Mouse (Mus musculus) small intestine, adult 2 months (tissue): Measurements from ENCODE around the gene Lemd1. TPM values are rescaled to one million over a fixed set of nuclear protein-coding genes. Genes with fewer than 3 reads are reported as not detected.

Source experiments
- H3K27ac ChIP-seq: fragments of 200-500 bp; 2 replicates; pipeline ENCODE4 v1.5.1; 2012; ENCODE audit warnings: low read depth, low read length, control low read depth, inconsistent platforms; ENCODE audit not compliant: insufficient read depth
- H3K27me3 ChIP-seq: fragments of 200-500 bp; 2 replicates; pipeline ENCODE4 v1.6.1; 2012; ENCODE audit warnings: mild to moderate bottlenecking, moderate library complexity, low read length, inconsistent platforms; ENCODE audit not compliant: control insufficient read depth, insufficient read depth
- H3K36me3 ChIP-seq: fragments of 200-500 bp; 2 replicates; pipeline ENCODE4 v1.6.1; 2012; ENCODE audit warnings: mild to moderate bottlenecking, low read length, control low read depth, inconsistent platforms; ENCODE audit not compliant: control insufficient read depth, insufficient read depth
- H3K4me1 ChIP-seq: fragments of 200-500 bp; 2 replicates; pipeline ENCODE4 v1.6.1; 2012; ENCODE audit warnings: low read length, inconsistent platforms, mixed read lengths; ENCODE audit not compliant: control insufficient read depth, insufficient read depth, insufficient read length
- H3K4me3 ChIP-seq: fragments of 200-500 bp; 2 replicates; pipeline ENCODE4 v1.5.1; 2012; ENCODE audit warnings: low read depth, mild to moderate bottlenecking, control low read depth, inconsistent platforms, low read length, moderate library complexity
- CTCF ChIP-seq: fragments of 200-500 bp; IDR thresholded peaks from 2 replicates; pipeline ENCODE4 v1.5.1; 2012; ENCODE audit warnings: low read depth, mild to moderate bottlenecking, control low read depth, inconsistent platforms, low read length, moderate library complexity, mixed read lengths; ENCODE audit not compliant: insufficient replicate concordance, insufficient read length; ENCODE audit errors: extremely low read depth
- POLR2A ChIP-seq: fragments of 200-500 bp; IDR thresholded peaks from 2 replicates; pipeline ENCODE4 v1.6.1; 2012; ENCODE audit warnings: low read depth, mild to moderate bottlenecking, control low read depth, inconsistent platforms, low read length, moderate library complexity
- WGBS: fragments of 180-500 bp; shearing (Covaris S2); methylation state at CpG from one replicate; pipeline ENCODE4 v1.1.7; 2018; 5-methylcytosine and 5-hydroxymethylcytosine counted together
- polyA plus RNA-seq: library from polyadenylated mRNA; depleted of rRNA; stranded (reverse); fragments of >200 nt; gene quantifications from 2 replicates; pipeline ENCODE4 v1.2.3, GENCODE M21; 2012

Gene Lemd1
- polyA plus RNA-seq, 1 experiment: 0.09 TPM

DNA sequence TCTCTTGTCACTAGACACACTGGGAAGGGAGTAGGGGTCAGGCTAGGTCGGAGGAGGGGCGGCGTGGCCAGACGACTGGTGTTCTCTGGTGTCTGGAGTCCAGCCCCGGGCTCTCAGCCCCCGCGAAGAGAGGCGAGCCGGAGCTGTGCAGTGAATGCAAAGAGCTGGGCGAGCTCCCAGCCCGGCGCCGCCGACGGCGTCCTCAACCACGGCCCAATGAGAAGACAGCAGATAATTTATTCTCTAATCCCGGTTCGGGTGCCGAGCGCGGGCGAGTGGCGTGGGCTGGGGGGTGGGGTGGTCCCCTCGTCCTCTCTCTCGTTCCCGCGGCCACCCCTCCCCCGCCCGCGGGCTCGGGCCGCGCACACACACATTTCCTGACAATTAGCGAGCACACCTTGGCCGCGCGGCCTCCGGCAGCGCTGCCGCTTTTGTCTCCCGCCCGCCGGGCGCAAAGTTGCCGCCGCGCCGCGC lies 1.2 kb upstream of the Lemd1 start:
- Histone ChIP-seq H3K4me1 (no peaks in the 10 kb centered on the region), H3K27ac (no peak overlapping the region), H3K27me3 (peaks cover 58% of the 10 kb centered on the region), H3K36me3 (no peaks in the 10 kb centered on the region), H3K4me3 (peak overlapping the region; percentile 57)
- TF ChIP-seq POLR2A (no peak), CTCF (no peak)
- under 1% methylated on average over 50 of the region's 50 CpGs for WGBS

DNA sequence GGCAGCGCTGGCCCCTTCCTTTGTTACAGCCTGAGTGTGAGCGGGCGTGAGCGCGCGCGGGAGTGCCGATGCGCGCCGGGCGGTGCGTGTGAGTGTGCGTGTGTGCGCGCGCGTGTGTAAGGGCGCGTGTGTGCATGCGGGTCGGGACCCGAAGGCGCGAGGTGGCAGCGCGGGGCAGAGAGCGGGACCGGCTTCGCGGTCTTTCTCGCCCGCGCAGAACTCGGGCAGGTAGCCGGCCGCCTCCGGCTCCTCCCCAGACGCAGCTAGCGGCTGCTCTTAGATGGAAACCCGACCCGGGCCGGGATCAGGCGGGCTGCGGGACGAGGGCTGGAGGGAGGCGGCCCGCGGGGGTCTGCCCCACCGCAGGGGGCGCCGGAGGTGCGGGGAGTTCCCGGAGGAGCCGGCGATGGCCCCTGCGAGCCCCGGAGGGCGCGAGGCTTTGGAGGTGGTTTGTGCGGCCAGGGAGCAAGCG lies 574 bp upstream of the Lemd1 start:
- Histone ChIP-seq H3K27me3 (peaks cover 58% of the 10 kb centered on the region), H3K36me3 (no peaks in the 10 kb centered on the region), H3K4me3 (peak overlapping the region; percentile 59), H3K4me1 (no peaks in the 10 kb centered on the region), H3K27ac (no peak overlapping the region)
- under 1% methylated on average over 62 of the region's 62 CpGs for WGBS
- TF ChIP-seq POLR2A (no peak), CTCF (no peak)

DNA sequence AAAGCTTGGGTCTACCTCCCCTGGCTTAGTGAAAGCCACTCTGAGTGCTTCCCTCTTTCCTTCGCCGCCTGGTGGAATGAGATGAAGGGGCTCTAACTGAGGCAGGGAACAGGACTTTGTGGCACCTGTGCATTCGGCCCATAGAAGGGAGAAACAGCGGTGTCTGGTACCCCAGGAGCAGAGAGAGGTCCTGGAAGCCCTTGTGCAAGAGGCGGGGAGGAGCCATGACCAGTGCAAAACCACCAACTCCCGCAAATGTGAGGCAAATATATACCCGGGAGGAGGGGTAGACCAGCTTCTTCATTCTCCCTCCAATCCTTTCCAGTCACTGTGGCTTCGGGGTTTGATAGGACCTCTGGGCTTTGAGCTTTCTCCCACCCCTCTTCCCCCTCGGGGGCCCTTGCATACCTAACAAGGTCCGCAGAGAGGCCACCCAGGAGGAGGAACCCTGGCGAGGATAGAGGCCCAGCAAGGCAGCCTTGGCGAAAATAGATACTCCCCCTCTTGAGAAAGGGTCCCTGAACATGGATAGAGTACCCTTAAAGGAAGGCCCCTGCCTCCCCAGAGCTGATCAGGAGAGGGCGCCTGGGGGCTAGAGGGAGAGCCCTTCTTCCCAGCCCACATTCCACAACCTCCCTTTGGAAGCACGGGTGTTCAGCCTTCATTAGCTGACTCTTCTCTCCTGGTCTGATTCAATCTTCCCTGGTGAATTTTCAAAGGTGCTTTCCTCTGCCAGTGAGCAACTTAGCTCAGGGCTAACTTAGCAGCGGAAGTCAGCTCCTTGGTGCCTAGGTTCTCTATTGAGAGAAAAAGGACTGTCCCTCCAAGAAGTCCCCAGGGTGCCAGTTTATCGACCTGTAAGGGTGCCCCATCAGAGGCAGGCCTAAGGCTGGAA lies 802 bp downstream of the Lemd1 start:
- no peak for TF ChIP-seq POLR2A
- TF ChIP-seq CTCF: no peak
- Histone ChIP-seq H3K36me3 (no peaks in the 10 kb centered on the region), H3K27ac (no peak overlapping the region), H3K4me3 (no peak overlapping the region), H3K27me3 (peaks cover 58% of the 10 kb centered on the region), H3K4me1 (no peaks in the 10 kb centered on the region)
- WGBS: 18% methylated on average over 16 of the region's 16 CpGs

DNA sequence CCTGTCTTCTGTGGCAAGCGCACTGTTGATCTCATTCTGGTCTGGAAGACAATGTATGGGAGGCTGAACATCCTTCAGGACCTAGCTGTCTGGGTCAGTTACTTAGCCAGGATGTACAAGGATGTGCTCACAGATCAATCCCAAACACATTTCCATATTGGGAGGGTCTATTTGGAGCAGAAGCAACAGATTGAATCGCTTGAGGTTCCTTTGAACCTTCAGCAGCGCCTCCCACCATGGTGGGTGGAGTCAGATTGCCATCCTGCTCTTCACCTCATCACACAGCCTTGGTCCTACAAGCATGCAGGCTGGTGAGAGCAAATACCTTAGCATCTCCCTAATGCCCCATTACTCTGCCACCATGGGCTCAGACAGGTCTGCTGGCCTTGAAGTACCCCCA lies 2.6 kb downstream of the Lemd1 start:
- 72% methylated on average over 3 of the region's 3 CpGs for WGBS
- H3K36me3 ChIP-seq: no peaks in the 10 kb centered on the region
- TF ChIP-seq POLR2A (no peak), CTCF (no peak)
- no peak overlapping the region for H3K27ac ChIP-seq
- no peaks in the 10 kb centered on the region for H3K4me1 ChIP-seq
- no peak overlapping the region for H3K4me3 ChIP-seq
- H3K27me3 ChIP-seq: peaks cover 55% of the 10 kb centered on the region

DNA sequence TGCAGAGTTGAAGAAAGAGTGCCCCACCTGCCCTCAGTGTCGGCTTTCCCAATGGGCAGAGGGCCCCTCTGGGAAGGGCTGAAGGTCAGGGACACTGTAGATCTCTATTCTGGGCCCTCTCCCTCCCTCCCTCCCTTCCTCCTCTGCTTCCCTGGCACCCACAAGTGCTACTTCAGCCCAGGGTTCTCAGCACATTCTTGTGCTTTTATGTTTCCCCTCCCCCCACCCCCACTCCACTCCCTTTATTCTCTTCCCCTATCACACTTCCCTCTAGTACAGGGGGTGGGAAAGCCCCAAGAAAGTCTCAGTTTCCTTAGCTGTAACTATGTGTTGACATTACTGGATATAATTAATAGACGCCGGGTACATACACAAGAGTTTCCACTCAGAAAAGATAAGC lies 3.4 kb downstream of the Lemd1 start:
- no peaks in the 10 kb centered on the region for H3K4me1 ChIP-seq
- no peaks in the 10 kb centered on the region for H3K36me3 ChIP-seq
- H3K27me3 ChIP-seq: peaks cover 47% of the 10 kb centered on the region
- WGBS: 27% methylated on average over 3 of the region's 3 CpGs
- no peak overlapping the region for H3K4me3 ChIP-seq
- TF ChIP-seq CTCF: no peak
- H3K27ac ChIP-seq: no peak overlapping the region

DNA sequence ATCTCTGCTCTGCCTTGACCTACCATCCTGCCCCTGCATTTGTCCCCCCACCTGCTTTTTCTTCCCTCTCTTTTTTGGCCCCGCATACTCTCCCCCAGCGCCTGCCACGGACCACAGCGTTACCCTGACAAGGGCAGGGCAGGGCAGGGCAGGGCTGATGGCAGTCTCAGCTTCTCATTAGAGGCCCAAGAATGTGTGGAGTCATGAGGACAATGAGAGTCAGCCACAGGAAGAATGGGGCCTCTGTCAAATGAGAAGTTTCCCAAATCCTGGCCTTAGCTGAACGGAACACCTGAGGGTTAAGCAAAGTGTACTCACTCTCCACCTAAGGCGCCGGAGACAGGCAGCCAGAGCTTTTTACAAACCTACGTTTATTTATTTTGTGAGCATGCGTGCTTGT lies 3.9 kb downstream of the Lemd1 start:
- 54% methylated on average over 9 of the region's 9 CpGs for WGBS
- H3K36me3 ChIP-seq: no peaks in the 10 kb centered on the region
- H3K4me1 ChIP-seq: no peaks in the 10 kb centered on the region
- H3K27ac ChIP-seq: no peak overlapping the region
- peaks cover 43% of the 10 kb centered on the region for H3K27me3 ChIP-seq
- no peak for TF ChIP-seq CTCF
- TF ChIP-seq POLR2A: no peak
- H3K4me3 ChIP-seq: no peak overlapping the region

DNA sequence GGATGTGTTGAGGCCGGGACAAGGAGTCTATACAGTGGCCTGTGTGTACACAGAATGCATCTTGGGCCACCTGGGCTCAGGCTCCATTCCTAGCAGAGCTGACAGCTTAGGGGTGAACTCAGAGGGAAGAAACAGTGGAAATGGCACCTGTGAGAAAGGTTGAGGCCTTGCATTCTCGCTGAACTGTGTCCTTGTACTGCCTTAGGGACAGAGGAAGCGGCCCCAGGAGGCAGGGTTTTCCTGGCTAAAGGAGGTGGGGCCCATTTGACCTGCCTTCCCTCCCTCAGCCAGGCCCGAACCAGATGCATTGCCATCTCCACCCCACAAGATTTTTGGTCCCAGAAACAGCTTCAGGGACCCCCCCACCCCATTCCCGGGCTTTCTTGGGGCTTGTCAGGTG lies 4.5 kb downstream of the Lemd1 start:
- no peak for TF ChIP-seq CTCF
- TF ChIP-seq POLR2A: no peak
- Histone ChIP-seq H3K36me3 (no peaks in the 10 kb centered on the region), H3K4me1 (no peaks in the 10 kb centered on the region), H3K27me3 (peaks cover 41% of the 10 kb centered on the region), H3K27ac (no peak overlapping the region), H3K4me3 (no peak overlapping the region)
- 57% methylated on average over 5 of the region's 5 CpGs for WGBS
